Mouse (Mus musculus): ENCODE data around the gene Cct2. TPM values are rescaled to one million over a fixed set of nuclear protein-coding genes. Genes with fewer than 3 reads are reported as not detected.
A peak's percentile ranks its signal among the peaks of the same experiment; 100 is the strongest.
"Not testable (repeated sequence)": the region's sequence is repeated elsewhere in the genome, so short reads cannot be mapped to it uniquely, and the experiment has no call there.

Gene Cct2
- polyA plus RNA-seq, 1 experiment from 2014 or later = 220 TPM

- Histone ChIP-seq H3K9ac (no peak overlapping the region), H3K36me3 (peaks cover 68% of the 10 kb centered on the region), H3K4me2 (no peak overlapping the region), H3K4me3 (replicated peaks) (no peak overlapping the region), H3K27me3 (peaks cover 14% of the 10 kb centered on the region), H3K9me3 (replicated peaks) (no peaks in the 10 kb centered on the region), H3K4me1 (replicated peaks) (0 out of 2 replicates have a peak, but pooled peaks cover 3% of the 10 kb centered on the region), H3K27ac (no peak overlapping the region)
- DNase-seq (no peak), ATAC-seq (ENCODE audit: low read depth) (no peak)
- 75% methylated on average over 4 of the region's 4 CpGs for WGBS (ENCODE audit: insufficient replicate concordance)
Observed at GRCm38 (mm10) chr10:117049961-117050597, 13.5 kb downstream of the Cct2 start.

GRCm38 (mm10) chr10:117049253-117049652 is 14.4 kb downstream of the Cct2 start:
- H3K27ac ChIP-seq = no peak overlapping the region; the same call in 1 of the 2 replicates
- H3K36me3 ChIP-seq = peaks cover 60% of the 10 kb centered on the region
- 69% methylated on average over 4 of the region's 4 CpGs for WGBS (ENCODE audit: insufficient replicate concordance)
- no peaks in the 10 kb centered on the region for H3K9me3 ChIP-seq (replicated peaks)
- no peak overlapping the region for H3K4me3 ChIP-seq (replicated peaks)
- ATAC-seq (ENCODE audit: low read depth) (no peak), DNase-seq (no peak)
- no peak overlapping the region for H3K4me2 ChIP-seq
- peaks cover 15% of the 10 kb centered on the region for H3K27me3 ChIP-seq
- H3K9ac ChIP-seq = no peak overlapping the region
- H3K4me1 ChIP-seq (replicated peaks) = peaks cover 4% of the 10 kb centered on the region

DNA sequence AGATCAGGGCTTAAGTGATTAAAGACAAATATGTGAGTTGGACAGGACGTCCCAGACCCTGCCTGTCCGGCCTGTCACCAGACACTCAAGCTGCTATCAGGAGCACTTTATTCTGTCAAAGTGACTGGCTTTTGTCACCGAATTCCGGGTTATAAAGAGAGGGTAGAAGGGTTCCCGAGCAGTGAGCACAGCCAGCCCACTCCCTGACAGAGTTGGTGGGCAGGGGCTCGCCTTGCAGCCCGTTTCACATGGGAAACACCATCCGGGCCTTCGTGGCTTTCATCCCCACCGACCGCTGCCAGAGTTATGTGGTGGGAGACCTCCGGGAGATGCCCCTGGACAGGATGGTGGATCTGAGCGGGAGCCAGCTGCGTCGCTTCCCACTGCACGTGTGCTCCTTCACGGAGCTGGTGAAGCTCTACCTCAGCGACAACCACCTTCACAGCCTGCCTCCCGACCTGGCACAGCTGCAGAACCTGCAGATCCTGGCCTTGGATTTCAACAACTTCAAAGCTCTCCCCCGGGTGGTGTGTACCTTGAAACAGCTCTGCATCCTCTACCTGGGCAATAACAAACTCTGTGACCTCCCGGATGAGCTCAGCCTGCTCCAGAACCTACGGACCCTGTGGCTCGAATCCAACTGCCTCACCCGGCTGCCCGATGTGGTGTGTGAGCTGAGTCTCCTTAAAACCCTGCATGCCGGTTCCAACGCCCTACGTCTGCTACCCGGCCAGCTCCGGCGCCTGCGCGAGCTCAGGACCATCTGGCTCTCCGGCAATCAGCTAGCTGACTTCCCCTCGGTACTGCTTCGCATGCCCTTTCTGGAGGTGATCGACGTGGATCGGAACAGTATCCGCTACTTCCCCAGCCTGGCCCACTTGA is 18.2 kb downstream of the Cct2 start, which contains the start of gene Lrrc10:
Lrrc10 (plus strand) TSS at position 167 of the 882 bp plus-strand sequence.
- DNase-seq = no peak
- peaks cover 22% of the 10 kb centered on the region for H3K36me3 ChIP-seq
- H3K27ac ChIP-seq = no peak within 1 kb of the TSS
- H3K27me3 ChIP-seq = peaks cover 15% of the 10 kb centered on the region
- H3K9me3 ChIP-seq (replicated peaks) = no peaks in the 10 kb centered on the region
- no peak within 1 kb of the TSS for H3K4me3 ChIP-seq (replicated peaks)
- ATAC-seq (ENCODE audit: low read depth) = no peak
- H3K9ac ChIP-seq = no peak within 1 kb of the TSS
- H3K4me2 ChIP-seq = peak within 1 kb of the TSS; percentile 36
- peaks cover 16% of the 10 kb centered on the region for H3K4me1 ChIP-seq (replicated peaks)
- WGBS (ENCODE audit: insufficient replicate concordance) = 45% methylated on average over 40 of the region's 40 CpGs

DNA sequence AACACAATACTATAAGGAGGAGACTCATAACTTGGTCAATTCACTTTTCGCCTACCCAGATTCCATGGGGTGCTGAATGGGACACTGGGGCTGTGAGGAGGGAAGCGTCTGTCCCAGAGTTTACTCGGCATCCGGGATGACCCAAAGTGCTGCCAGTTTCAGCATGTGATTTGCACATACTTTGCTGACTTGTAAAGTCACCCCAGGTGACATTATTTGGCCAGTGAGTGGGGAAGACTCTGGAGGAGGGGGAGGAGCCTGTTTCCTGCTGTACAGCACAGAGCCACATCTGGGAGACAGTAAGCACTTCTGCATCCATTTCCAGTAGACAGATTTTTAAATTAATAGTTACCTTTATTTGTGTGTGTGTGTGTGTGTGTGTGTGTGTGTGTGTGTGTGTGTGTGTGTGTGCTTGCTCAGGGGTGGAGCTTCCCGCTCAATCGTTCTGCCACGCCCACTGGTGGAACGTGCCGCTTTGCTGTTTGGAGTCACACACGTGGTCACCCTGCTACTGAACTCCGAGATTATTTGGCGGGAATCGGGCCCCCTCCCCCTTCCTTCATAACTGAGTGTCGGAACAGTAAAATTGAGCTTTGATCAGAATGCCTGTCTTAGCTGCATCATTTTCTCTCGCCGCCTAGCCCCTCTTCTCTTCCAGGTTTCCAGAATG is 20.0 kb downstream of the Cct2 start:
- H3K9me3 ChIP-seq (replicated peaks); H3K9ac ChIP-seq; H3K27ac ChIP-seq; H3K36me3 ChIP-seq; H3K4me3 ChIP-seq (replicated peaks): not testable (repeated sequence)
- peak; percentile 49 for ATAC-seq (ENCODE audit: low read depth)
- peak; percentile 42 for DNase-seq
- 30% methylated on average over 16 of the region's 16 CpGs for WGBS (ENCODE audit: insufficient replicate concordance)
- H3K27me3 ChIP-seq = peaks cover 15% of the 10 kb centered on the region
- peak overlapping the region; percentile 36 for H3K4me2 ChIP-seq
- H3K4me1 ChIP-seq (replicated peaks) = peaks cover 16% of the 10 kb centered on the region

- no peaks in the 10 kb centered on the region for H3K36me3 ChIP-seq
- H3K9ac ChIP-seq = no peak overlapping the region
- no peak for DNase-seq
- no peak for ATAC-seq (ENCODE audit: low read depth)
- WGBS (ENCODE audit: insufficient replicate concordance) = 49% methylated on average over 14 of the region's 14 CpGs
- H3K4me2 ChIP-seq = no peak overlapping the region
- H3K27ac ChIP-seq = no peak overlapping the region
- H3K4me1 ChIP-seq (replicated peaks) = peaks cover 16% of the 10 kb centered on the region
- no peak overlapping the region for H3K4me3 ChIP-seq (replicated peaks)
- H3K9me3 ChIP-seq (replicated peaks) = no peaks in the 10 kb centered on the region
- H3K27me3 ChIP-seq = peaks cover 15% of the 10 kb centered on the region
Observed at GRCm38 (mm10) chr10:117042295-117042694, 21.3 kb downstream of the Cct2 start.

DNA sequence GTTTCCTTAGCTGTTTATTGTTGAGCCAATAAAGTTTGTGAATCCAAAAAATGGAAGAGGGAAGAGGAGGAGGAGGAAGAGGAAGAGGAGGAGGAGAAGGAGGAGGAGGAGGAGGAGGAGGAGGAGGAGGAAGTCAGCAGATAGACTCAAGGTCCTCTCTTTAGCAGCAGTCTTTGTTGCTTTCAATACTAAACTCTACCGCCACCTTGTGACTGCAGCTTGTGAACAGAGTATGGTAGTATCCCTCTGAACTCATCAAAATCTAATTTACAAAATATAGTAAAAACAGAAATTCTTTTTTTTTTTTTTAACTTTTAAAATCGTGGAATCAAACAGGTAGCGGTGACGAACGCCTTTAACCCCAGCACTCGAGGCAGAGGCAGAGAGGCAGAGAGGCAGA is 23.3 kb downstream of the Cct2 start:
- no peak overlapping the region for H3K9ac ChIP-seq
- no peak overlapping the region for H3K4me2 ChIP-seq
- DNase-seq = no peak
- no peaks in the 10 kb centered on the region for H3K9me3 ChIP-seq (replicated peaks)
- ATAC-seq (ENCODE audit: low read depth) = no peak
- WGBS (ENCODE audit: insufficient replicate concordance) = 49% methylated on average over 6 of the region's 6 CpGs
- H3K4me1 ChIP-seq (replicated peaks) = peaks cover 13% of the 10 kb centered on the region
- H3K27me3 ChIP-seq = peaks cover 3% of the 10 kb centered on the region
- H3K27ac ChIP-seq = no peak overlapping the region
- H3K4me3 ChIP-seq (replicated peaks) = no peak overlapping the region
- H3K36me3 ChIP-seq = no peaks in the 10 kb centered on the region

- H3K4me1 ChIP-seq (replicated peaks) = no peaks in the 10 kb centered on the region
- ATAC-seq (ENCODE audit: low read depth) (no peak), DNase-seq (peak; percentile 47)
- no peak overlapping the region for H3K9ac ChIP-seq
- 15% methylated on average over 8 of the region's 8 CpGs for WGBS (ENCODE audit: insufficient replicate concordance)
- H3K27ac ChIP-seq = no peak overlapping the region
- H3K36me3 ChIP-seq = no peaks in the 10 kb centered on the region
- H3K27me3 ChIP-seq = no peaks in the 10 kb centered on the region
- no peak overlapping the region for H3K4me2 ChIP-seq
- H3K9me3 ChIP-seq (replicated peaks) = no peaks in the 10 kb centered on the region
- no peak overlapping the region for H3K4me3 ChIP-seq (replicated peaks)
Observed at GRCm38 (mm10) chr10:117033785-117034184, 29.8 kb downstream of the Cct2 start.

DNA sequence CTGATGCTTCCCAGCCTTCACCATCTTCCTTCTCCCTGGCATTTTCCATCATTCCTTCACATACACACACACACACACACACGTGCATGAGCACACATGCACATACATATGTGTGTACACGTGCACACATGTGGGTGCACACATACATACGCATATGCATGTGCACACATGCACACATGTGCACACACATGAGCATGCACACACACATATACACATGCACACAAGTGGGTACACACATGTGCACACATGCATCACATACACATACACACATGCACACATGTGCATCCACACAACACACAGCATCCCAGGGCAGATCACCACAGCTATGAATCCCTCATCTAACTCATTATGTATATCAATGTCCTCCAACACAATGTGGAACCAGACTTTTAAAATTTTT is 32.5 kb downstream of the Cct2 start:
- no peak overlapping the region for H3K4me2 ChIP-seq
- H3K36me3 ChIP-seq = no peaks in the 10 kb centered on the region
- DNase-seq (no peak), ATAC-seq (ENCODE audit: low read depth) (no peak)
- H3K4me3 ChIP-seq (replicated peaks) = no peak overlapping the region
- no peak overlapping the region for H3K9ac ChIP-seq
- H3K27ac ChIP-seq = no peak overlapping the region
- H3K27me3 ChIP-seq = no peaks in the 10 kb centered on the region
- 76% methylated on average over 3 of the region's 3 CpGs for WGBS (ENCODE audit: insufficient replicate concordance)
- H3K4me1 ChIP-seq (replicated peaks) = no peaks in the 10 kb centered on the region
- H3K9me3 ChIP-seq (replicated peaks) = no peaks in the 10 kb centered on the region

DNA sequence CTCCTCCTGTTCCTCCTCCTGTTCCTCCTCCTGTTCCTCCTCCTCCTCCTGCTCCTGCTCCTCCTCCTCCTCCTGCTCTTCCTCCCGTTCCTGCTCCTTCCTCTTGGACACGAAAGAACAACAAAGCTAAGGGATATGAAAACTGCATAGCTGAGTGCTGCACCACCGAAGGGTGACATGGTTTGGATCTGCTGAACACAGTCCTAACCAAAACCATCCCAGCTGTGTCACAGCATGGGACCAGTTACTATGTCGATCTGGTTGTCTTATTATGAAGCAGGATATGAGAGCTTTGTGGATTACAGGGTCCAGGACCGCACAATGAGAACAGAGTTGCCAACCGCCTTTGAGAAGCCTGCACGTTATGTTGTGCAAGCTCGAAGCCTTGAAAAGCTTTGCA is 37.4 kb downstream of the Cct2 start:
- no peaks in the 10 kb centered on the region for H3K36me3 ChIP-seq
- H3K4me3 ChIP-seq (replicated peaks) = no peak overlapping the region
- no peak overlapping the region for H3K4me2 ChIP-seq
- 70% methylated on average over 8 of the region's 8 CpGs for WGBS (ENCODE audit: insufficient replicate concordance)
- no peaks in the 10 kb centered on the region for H3K9me3 ChIP-seq (replicated peaks)
- H3K4me1 ChIP-seq (replicated peaks) = no peaks in the 10 kb centered on the region
- peaks cover 26% of the 10 kb centered on the region for H3K27me3 ChIP-seq
- no peak overlapping the region for H3K9ac ChIP-seq
- H3K27ac ChIP-seq = no peak overlapping the region
- DNase-seq (no peak), ATAC-seq (ENCODE audit: low read depth) (no peak)

DNA sequence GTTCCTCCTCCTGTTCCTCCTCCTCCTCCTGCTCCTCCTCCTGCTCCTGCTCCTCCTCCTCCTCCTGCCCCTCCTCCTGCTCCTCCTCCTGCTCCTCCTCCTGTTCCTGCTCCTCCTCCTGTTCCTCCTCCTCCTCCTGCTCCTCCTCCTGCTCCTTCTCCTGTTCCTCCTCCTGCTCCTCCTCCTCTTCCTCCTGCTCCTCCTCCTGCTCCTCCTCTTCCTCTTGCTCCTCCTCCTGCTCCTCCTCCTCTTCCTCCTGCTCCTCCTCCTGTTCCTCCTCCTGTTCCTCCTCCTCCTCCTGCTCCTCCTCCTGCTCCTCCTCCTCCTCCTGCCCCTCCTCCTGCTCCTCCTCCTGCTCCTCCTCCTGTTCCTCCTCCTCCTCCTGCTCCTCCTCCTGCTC is 37.8 kb downstream of the Cct2 start:
- not testable (repeated sequence) for DNase-seq; ATAC-seq (ENCODE audit: low read depth)

GRCm38 (mm10) chr10:117023693-117024092 is 39.9 kb downstream of the Cct2 start:
- Histone ChIP-seq H3K36me3 (no peaks in the 10 kb centered on the region), H3K9ac (no peak overlapping the region), H3K4me2 (peak overlapping the region; percentile 30), H3K4me1 (replicated peaks) (no peaks in the 10 kb centered on the region), H3K27ac (no peak overlapping the region), H3K4me3 (replicated peaks) (no peak overlapping the region), H3K9me3 (replicated peaks) (no peaks in the 10 kb centered on the region), H3K27me3 (peaks cover 29% of the 10 kb centered on the region)
- DNase-seq (no peak), ATAC-seq (ENCODE audit: low read depth) (no peak)
- WGBS (ENCODE audit: insufficient replicate concordance) = 27% methylated on average over 16 of the region's 16 CpGs

More for the DNA sequence above, 37.8 kb downstream of the Cct2 start:
- not testable (repeated sequence) for H3K27ac ChIP-seq; H3K4me2 ChIP-seq; H3K36me3 ChIP-seq; H3K4me1 ChIP-seq (replicated peaks); H3K9me3 ChIP-seq (replicated peaks); H3K9ac ChIP-seq; H3K4me3 ChIP-seq (replicated peaks)
- peaks cover 29% of the 10 kb centered on the region for H3K27me3 ChIP-seq

Data from liver, embryonic 13.5 days (tissue).